Comparison of ENCODE assay signal across 24 mouse cellular contexts in the genomic region with DNA sequence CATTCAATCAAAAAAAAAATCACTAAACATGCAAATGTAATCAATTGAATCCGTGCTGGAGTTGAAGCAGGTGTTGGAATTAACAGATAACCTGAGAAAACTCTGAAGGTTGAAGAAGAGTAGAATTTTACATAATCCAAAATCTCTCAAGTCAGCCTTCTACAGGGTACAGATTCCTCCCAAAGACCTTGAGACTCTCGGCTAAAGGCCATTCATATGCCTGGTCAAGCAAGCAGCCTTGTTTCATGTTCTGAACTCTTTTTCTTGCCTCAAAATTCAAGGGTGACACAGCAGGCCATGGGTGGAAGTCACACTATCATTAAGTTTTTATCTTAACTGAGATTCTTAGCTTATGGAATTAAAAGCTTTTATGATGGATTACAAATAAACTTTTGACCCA.
DNase-seq lines count a peak whose midpoint lies in the region; ATAC-seq lines count a peak whose summit lies in the region.
"Had no signal": no experiment of that assay in that cellular context is flagged by ENCODE, and none has a peak within 500 bp of the region (broad histone marks: within the 10 kb centered on the region; RNA-seq: fewer than 3 reads in every experiment).

No protein-coding gene starts in this region.

- 64% methylated on average over 2 of the region's 2 CpGs for WGBS in kidney, embryonic 15.5 days
- WGBS in kidney, embryonic 16.5 days = 75% methylated on average over 2 of the region's 2 CpGs

- DNase-seq in adrenal gland, adult 8-10 months = peak; percentile 1
- DNase-seq in adrenal gland, postnatal 25 days = no peak
- DNase-seq in kidney, adult 8-10 months = peak; percentile 35 to 50
- peak; percentile 28 to 45 for DNase-seq in kidney, postnatal 36 days
- peak; percentile 13 for DNase-seq in adrenal gland, postnatal 14 days
- DNase-seq in retina, postnatal 1 day = no peak
- DNase-seq: cerebellum, adult 18-20 months; cerebellum, adult 9-10 months; cerebellum, postnatal 14 days; gastrocnemius, postnatal 10 days; gastrocnemius, postnatal 36 days; heart, adult 2 months; heart, postnatal 14 days; heart, postnatal 4 days had no signal

- H3K4me2 ChIP-seq in kidney, embryonic 15.5 days = no peak overlapping the region
- no peak overlapping the region for H3K4me2 ChIP-seq in kidney, embryonic 16.5 days (replicated peaks; ENCODE audit: low read depth, low read length)
- H3K4me2 ChIP-seq: forebrain, embryonic 13.5 days; heart, embryonic 13.5 days; hindbrain, embryonic 14.5 days had no signal

- H3K36me3 ChIP-seq in kidney, embryonic 15.5 days = no peaks in the 10 kb centered on the region
- no peaks in the 10 kb centered on the region for H3K36me3 ChIP-seq in kidney, embryonic 16.5 days (ENCODE audit: insufficient read depth, low read length)
- H3K36me3 ChIP-seq: forebrain, embryonic 10.5 days; heart, embryonic 10.5 days; heart, embryonic 13.5 days had no signal

- H3K9me3 ChIP-seq in kidney, embryonic 15.5 days (replicated peaks) = no peaks in the 10 kb centered on the region
- no peaks in the 10 kb centered on the region for H3K9me3 ChIP-seq in kidney, embryonic 16.5 days (ENCODE audit: low read length)
- H3K9me3 ChIP-seq: forebrain, embryonic 10.5 days; forebrain, embryonic 13.5 days; heart, embryonic 10.5 days; heart, embryonic 13.5 days had no signal

- no peak overlapping the region for H3K9ac ChIP-seq in kidney, embryonic 15.5 days
- H3K9ac ChIP-seq in kidney, embryonic 16.5 days (replicated peaks; ENCODE audit: low read length) = no peak overlapping the region
- H3K9ac ChIP-seq: forebrain, embryonic 13.5 days; heart, embryonic 13.5 days; hindbrain, embryonic 14.5 days had no signal

- ATAC-seq in kidney, embryonic 15.5 days (replicated peaks; ENCODE audit: low FRiP score) = no peak
- no peak for ATAC-seq in kidney, embryonic 16.5 days (ENCODE audit: low FRiP score, low TSS enrichment)
- ATAC-seq: CD4-positive, CD25-positive, alpha-beta regulatory T cell, adult 4 months; forebrain, embryonic 13.5 days; forebrain, embryonic 16.5 days; hindbrain, postnatal 0 days had no signal

- H3K27me3 ChIP-seq in kidney, embryonic 15.5 days = no peaks in the 10 kb centered on the region
- no peaks in the 10 kb centered on the region for H3K27me3 ChIP-seq in kidney, embryonic 16.5 days (ENCODE audit: insufficient read depth, low read length)
- H3K27me3 ChIP-seq: forebrain, embryonic 13.5 days; heart, embryonic 13.5 days had no signal

- no peak overlapping the region for H3K27ac ChIP-seq in kidney, embryonic 15.5 days
- no peak overlapping the region for H3K27ac ChIP-seq in kidney, embryonic 16.5 days (ENCODE audit: low read length)
- H3K27ac ChIP-seq: forebrain, embryonic 10.5 days; forebrain, embryonic 13.5 days; heart, adult 2 months; heart, embryonic 10.5 days; heart, embryonic 13.5 days; hindbrain, embryonic 14.5 days; hindbrain, postnatal 0 days had no signal

- H3K4me3 ChIP-seq in kidney, embryonic 15.5 days (replicated peaks) = no peak overlapping the region
- H3K4me3 ChIP-seq in kidney, embryonic 16.5 days (ENCODE audit: low read length) = no peak overlapping the region
- H3K4me3 ChIP-seq: forebrain, embryonic 10.5 days; forebrain, embryonic 13.5 days; heart, adult 2 months; heart, embryonic 10.5 days; heart, embryonic 13.5 days had no signal

- H3K4me1 ChIP-seq in kidney, embryonic 15.5 days = no peaks in the 10 kb centered on the region
- no peaks in the 10 kb centered on the region for H3K4me1 ChIP-seq in kidney, embryonic 16.5 days (ENCODE audit: insufficient read depth, low read length)
- H3K4me1 ChIP-seq: forebrain, embryonic 10.5 days; forebrain, embryonic 13.5 days; heart, embryonic 10.5 days; heart, embryonic 13.5 days had no signal

Comparison
In these comparisons a context has a peak if more than half of its experiments do, and no peak if none do; other contexts are left out.
1. DNase-seq: peak in adrenal gland, adult 8-10 months (single experiment), kidney, adult 8-10 months (2 of 2), kidney, postnatal 36 days (2 of 2) and adrenal gland, postnatal 14 days (single experiment); none in adrenal gland, postnatal 25 days (single experiment) and retina, postnatal 1 day (single experiment).